Mouse (Mus musculus) midbrain, embryonic 11.5 days (tissue): ENCODE data around the gene Blvra. TPM values are rescaled to one million over a fixed set of nuclear protein-coding genes. Genes with fewer than 3 reads are reported as not detected.
A peak's percentile ranks its signal among the peaks of the same experiment; 100 is the strongest.

ENCODE experiments used
- ATAC-seq: fragments of 200-750 bp; cut with Nextera tagmentation; 2 replicates; pipeline ENCODE4 v1.8.0; 2017; ENCODE audit warnings: moderate TSS enrichment, moderate library complexity; ENCODE audit not compliant: low FRiP score
- DNase-seq: peaks from one replicate; pipeline ENCODE4 v3.0.0; 2015; ENCODE audit warnings: low spot score; ENCODE audit errors: missing footprints
- H3K27ac ChIP-seq: fragments of 300-500 bp; sonication (generic); 2 replicates; pipeline ENCODE4 v1.5.1; 2014; ENCODE audit warnings: low read depth, low read length
- H3K27me3 ChIP-seq: fragments of 300-500 bp; sonication (generic); 2 replicates; pipeline ENCODE4 v1.6.1; 2014; ENCODE audit warnings: mild to moderate bottlenecking, low read length, moderate library complexity, mixed read lengths; ENCODE audit not compliant: control insufficient read depth, insufficient read depth
- H3K36me3 ChIP-seq: fragments of 300-500 bp; sonication (generic); 2 replicates; pipeline ENCODE4 v1.6.1; 2014; ENCODE audit warnings: mild to moderate bottlenecking, low read length, moderate library complexity, mixed read lengths; ENCODE audit not compliant: control insufficient read depth, insufficient read depth
- H3K4me1 ChIP-seq: fragments of 300-500 bp; sonication (generic); 2 replicates; pipeline ENCODE4 v1.6.1; 2014; ENCODE audit warnings: low read length; ENCODE audit not compliant: control insufficient read depth, insufficient read depth
- H3K4me2 ChIP-seq: fragments of 300-500 bp; sonication (generic); 2 replicates; pipeline ENCODE4 v1.6.1; 2014; ENCODE audit warnings: mild to moderate bottlenecking, moderate library complexity
- H3K4me3 ChIP-seq: fragments of 300-500 bp; sonication (generic); 2 replicates; pipeline ENCODE4 v1.5.1; 2014; ENCODE audit warnings: low read depth, low read length
- H3K9ac ChIP-seq: fragments of 300-500 bp; sonication (generic); 2 replicates; pipeline ENCODE4 v1.6.1; 2014; ENCODE audit warnings: low read length
- H3K9me3 ChIP-seq: fragments of 300-500 bp; sonication (generic); 2 replicates; pipeline ENCODE4 v1.6.1; 2016; ENCODE audit warnings: low read length; ENCODE audit not compliant: control insufficient read depth
- WGBS: fragments of 180-500 bp; shearing (Covaris S2); extraction: QIAGEN DNeasy Blood & Tissue Kit; methylation state at CpG from one replicate; pipeline ENCODE4 v1.1.7; 2014; 5-methylcytosine and 5-hydroxymethylcytosine counted together
- microRNA-seq: library from miRNA; unstranded; fragments of <30 nt; microRNA quantifications from one replicate; pipeline ENCODE4, GENCODE M21; 2017
- polyA plus RNA-seq: library from polyadenylated mRNA; unstranded; fragments of >200 nt; fragmentation: Nextera tagmentation; extraction: Ambion mirVana; gene quantifications from 2 replicates; pipeline ENCODE4 v1.2.1, GENCODE M21; 2014

Gene Blvra
- polyA plus RNA-seq, 1 experiment from 2014 or later = 20.7 TPM

- no peaks in the 10 kb centered on the region for H3K9me3 ChIP-seq
- no peaks in the 10 kb centered on the region for H3K27me3 ChIP-seq
- 93% methylated on average over 10 of the region's 10 CpGs for WGBS
- H3K36me3 ChIP-seq = peaks cover 3% of the 10 kb centered on the region; the same call in 1 of the 2 replicates
- peaks cover 13% of the 10 kb centered on the region for H3K4me1 ChIP-seq
- no peak for ATAC-seq
- H3K4me2 ChIP-seq = peak overlapping the region; percentile 83; the same call in 1 of the 2 replicates
- no peak overlapping the region for H3K4me3 ChIP-seq
- DNase-seq = no peak
- H3K27ac ChIP-seq = no peak overlapping the region
- H3K9ac ChIP-seq = no peak overlapping the region
Measured at GRCm38 (mm10) chr2:127142031-127142430, 71.6 kb downstream of the Blvra start.

- no peak for ATAC-seq
- Histone ChIP-seq H3K27ac (no peak overlapping the region), H3K4me3 (peak overlapping the region; percentile 57), H3K4me2 (peak overlapping the region; percentile 83), H3K4me1 (peaks cover 13% of the 10 kb centered on the region), H3K27me3 (no peaks in the 10 kb centered on the region), H3K36me3 (peaks cover 3% of the 10 kb centered on the region; the same call in 1 of the 2 replicates), H3K9ac (peak overlapping the region; percentile 74), H3K9me3 (no peaks in the 10 kb centered on the region)
- DNase-seq = no peak
- 16% methylated on average over 6 of the region's 6 CpGs for WGBS
Measured at GRCm38 (mm10) chr2:127142577-127143157, 72.2 kb downstream of the Blvra start.

- Histone ChIP-seq H3K4me3 (peak within 1 kb of the TSS; percentile 57), H3K36me3 (peaks cover 3% of the 10 kb centered on the region; the same call in 1 of the 2 replicates), H3K27ac (no peak within 1 kb of the TSS), H3K9ac (peak within 1 kb of the TSS; percentile 74), H3K4me2 (peak within 1 kb of the TSS; percentile 83), H3K27me3 (no peaks in the 10 kb centered on the region), H3K9me3 (no peaks in the 10 kb centered on the region), H3K4me1 (peaks cover 13% of the 10 kb centered on the region)
- DNase-seq = peak; percentile 94
- 3% methylated on average over 31 of the region's 31 CpGs for WGBS
- ATAC-seq = peak; percentile 90
Measured at GRCm38 (mm10) chr2:127143158-127144063, 72.9 kb downstream of the Blvra start, which contains the start of gene Itpripl1. TSS of gene Itpripl1 (minus strand) at chr2:127143442.

- DNase-seq = no peak
- no peak overlapping the region for H3K4me3 ChIP-seq
- no peaks in the 10 kb centered on the region for H3K9me3 ChIP-seq
- 84% methylated on average over 3 of the region's 3 CpGs for WGBS
- ATAC-seq = no peak
- H3K9ac ChIP-seq = no peak overlapping the region
- H3K27ac ChIP-seq = no peak overlapping the region
- peaks cover 13% of the 10 kb centered on the region for H3K4me1 ChIP-seq
- H3K27me3 ChIP-seq = no peaks in the 10 kb centered on the region
- peaks cover 3% of the 10 kb centered on the region; the same call in 1 of the 2 replicates for H3K36me3 ChIP-seq
- no peak overlapping the region for H3K4me2 ChIP-seq
Measured at GRCm38 (mm10) chr2:127145699-127146098, 75.2 kb downstream of the Blvra start.

Small RNA genes within 50 kb of the gene (microRNA-seq; reads per million reads assigned to microRNA genes)
- not detected for gene Gm24081

Other genes starting within 250 kb of the Blvra start
- 34.2 and 37.2 TPM in 2 replicates for gene Trpm7, start 194.4 kb upstream of the Blvra start, polyA plus RNA-seq
- gene Sppl2a, start 137.4 kb upstream of the Blvra start, polyA plus RNA-seq = 30.6 and 37.7 TPM in 2 replicates
- 11.7 and 12.4 TPM in 2 replicates for gene Ap4e1, start 61.9 kb upstream of the Blvra start, polyA plus RNA-seq
- 112 and 114 TPM in 2 replicates for gene Ncaph, start 63.3 kb downstream of the Blvra start, polyA plus RNA-seq
- gene Itpripl1, start 72.8 kb downstream of the Blvra start, polyA plus RNA-seq = 12.3 and 12.6 TPM in 2 replicates
- 3.2 and 3.5 TPM in 2 replicates for gene 1810024B03Rik, start 137.6 kb downstream of the Blvra start, polyA plus RNA-seq
- 99.9 and 100 TPM in 2 replicates for gene Snrnp200, start 137.7 kb downstream of the Blvra start, polyA plus RNA-seq
- gene Ciao1, start 177.2 kb downstream of the Blvra start, polyA plus RNA-seq = 56.6 and 60.3 TPM in 2 replicates
- 24.6 and 26.4 TPM in 2 replicates for gene Tmem127, start 177.2 kb downstream of the Blvra start, polyA plus RNA-seq
- gene Stard7, start 199.6 kb downstream of the Blvra start, polyA plus RNA-seq = 85.0 and 86.4 TPM in 2 replicates